Mouse (Mus musculus): ENCODE results near the gene Itpkc.
A peak's percentile ranks its signal among the peaks of the same experiment; 100 is the strongest.

Gene Itpkc

GRCm38 (mm10) chr7:27189271-27189931 is 39.1 kb downstream of the Itpkc start:
- no peak for DNase-seq

- no peak for DNase-seq
These were observed 42.5 kb downstream of the Itpkc start for GRCm38 (mm10) chr7:27185986-27186385.

DNA sequence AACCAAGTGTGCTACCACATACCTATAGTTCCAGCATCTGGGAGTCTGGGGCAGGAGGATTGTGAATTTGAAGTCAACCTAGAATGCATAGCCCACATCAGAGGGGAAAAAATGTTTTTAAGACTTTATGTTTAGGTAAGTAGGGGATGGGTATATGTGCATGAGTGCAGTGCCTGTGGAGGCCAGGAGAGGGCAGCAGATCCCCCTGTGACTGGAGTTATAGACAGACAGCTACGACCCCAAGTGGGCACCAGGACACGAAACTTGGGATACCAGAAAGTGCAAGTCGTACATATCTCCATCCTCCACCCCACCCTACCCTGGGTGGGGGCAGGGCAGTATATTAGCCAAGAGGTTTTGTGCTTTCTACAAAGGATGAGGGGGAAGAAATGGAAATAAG is 43.5 kb downstream of the Itpkc start:
- peak; percentile 66 for DNase-seq

GRCm38 (mm10) chr7:27182498-27182897 is 46.0 kb downstream of the Itpkc start:
- no peak for DNase-seq

DNA sequence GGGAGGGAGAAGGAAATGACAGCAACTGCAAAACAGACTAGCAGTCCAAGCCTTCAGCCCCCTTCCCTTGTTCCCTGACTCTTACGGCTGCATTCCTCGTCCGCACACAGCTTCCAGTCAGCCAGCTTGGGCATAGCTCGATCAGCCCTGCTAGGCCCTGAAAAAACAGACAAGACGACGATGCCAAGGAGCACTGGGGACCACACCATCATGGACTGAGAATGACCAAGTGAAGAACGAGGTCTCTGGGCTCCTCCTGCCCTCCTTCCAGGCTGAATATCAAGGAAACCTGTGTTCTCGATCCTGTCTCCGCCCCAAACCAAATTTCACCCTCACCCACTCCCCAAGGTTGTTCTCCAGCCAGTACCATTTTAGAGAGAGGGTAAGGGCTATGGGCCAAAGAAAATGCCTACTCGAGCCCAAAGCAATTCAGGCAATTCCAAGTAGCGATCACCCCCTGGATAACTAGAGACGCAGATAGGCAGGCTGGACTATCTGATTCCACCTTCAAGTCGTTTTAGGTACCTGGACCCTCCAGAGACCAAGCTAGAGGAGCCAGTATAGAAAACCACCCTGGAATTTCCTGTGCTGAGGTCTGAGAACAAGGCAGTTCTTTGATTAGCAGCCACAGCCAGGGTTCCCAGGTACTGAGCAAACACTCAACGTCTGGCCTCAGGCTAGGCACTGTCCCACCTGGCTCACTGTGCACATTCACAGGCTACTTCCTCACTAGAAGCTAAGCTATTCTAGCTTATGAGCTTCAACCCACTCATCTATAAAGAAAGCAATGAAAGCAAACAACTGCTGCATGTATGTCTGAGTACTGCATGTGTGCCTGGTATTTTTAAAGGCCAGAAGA is 47.4 kb downstream of the Itpkc start, which contains the start of the genes Gm21983 and Mia:
TSS of gene Gm21983 (minus strand) at position 250 of the 859 bp plus-strand sequence.
TSS of gene Mia (minus strand) at position 321 of the 859 bp plus-strand sequence.
- no peak for DNase-seq

- no peak for DNase-seq
These were observed 48.4 kb downstream of the Itpkc start for GRCm38 (mm10) chr7:27180036-27180435.

DNA sequence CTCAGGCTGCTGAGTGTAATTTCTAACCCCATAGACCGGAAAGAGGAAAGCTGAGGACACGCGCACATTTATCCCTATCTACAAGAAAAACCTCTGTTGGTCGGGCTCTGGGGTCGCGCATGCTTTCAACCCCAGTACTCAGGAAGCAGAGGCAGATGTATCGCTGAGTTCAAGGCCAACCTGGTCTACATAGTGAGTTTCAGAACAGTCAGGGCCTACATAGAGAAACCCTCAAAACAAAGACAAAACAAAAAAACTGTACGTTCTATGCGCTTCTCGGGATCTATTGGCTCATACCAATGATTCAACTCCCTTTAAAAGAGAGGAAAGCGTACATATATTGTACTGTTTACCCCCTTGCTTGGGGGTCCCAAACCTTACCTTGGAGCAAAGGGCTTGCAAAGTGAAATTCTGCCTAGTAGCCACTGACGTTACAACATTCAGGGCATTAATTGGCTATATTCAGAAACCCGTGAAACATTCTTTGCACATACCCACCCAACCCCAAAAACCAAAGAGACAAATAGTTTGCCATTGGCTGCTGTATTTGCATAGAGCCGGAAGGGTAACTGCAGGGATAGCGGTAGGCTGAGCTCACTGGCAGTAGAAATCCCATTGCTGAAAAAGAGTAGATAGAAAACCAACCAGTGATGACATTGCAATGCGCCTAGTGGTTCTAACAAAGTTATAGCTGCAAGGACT is 49.1 kb downstream of the Itpkc start:
- DNase-seq: no peak

DNA sequence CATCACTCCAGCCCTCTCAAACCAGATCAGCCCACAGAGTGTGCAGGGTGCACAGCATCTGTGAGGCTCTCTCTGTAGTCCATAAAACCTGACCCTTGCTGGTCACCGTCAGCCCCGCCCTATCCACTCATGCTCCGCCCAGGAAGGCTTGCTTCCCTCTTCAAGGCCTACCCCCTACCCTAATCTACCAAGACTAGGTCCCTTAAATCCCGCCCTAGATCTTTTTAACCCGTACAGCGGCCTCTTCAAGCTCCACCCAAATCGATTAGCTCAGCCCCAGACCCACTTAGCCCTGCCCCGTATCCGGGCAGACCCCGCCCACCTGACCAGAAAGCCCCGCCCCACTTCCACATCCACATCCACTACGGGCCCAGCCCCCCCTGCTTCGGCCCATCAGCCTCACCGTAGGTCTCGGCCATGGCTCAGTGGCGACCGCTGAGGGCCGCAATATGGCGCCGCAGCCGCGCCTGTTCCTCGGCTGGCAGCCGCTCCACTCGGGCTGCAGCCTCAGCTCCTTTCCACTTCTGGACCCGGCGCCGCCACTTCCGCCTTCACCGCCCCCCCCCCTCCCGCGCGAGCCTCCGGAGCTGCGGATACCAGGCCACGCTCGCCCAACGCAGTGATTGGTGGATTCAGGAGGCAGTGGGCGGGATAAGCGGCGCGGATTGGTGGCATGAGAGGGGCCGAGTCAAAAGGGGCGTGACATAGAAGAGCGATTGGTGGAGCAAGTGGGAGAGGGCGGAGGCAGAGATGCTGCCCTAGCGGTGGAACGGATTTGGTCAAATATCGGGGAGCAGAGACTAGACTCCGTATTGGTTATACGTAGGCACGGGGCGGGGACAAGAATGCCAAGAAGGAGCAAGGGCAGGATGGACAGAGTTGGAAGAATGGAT is 49.9 kb downstream of the Itpkc start, which contains the start of gene Rab4b:
TSS of gene Rab4b (minus strand) at position 573 of the 893 bp plus-strand sequence.
- peak; percentile 99 for DNase-seq

DNA sequence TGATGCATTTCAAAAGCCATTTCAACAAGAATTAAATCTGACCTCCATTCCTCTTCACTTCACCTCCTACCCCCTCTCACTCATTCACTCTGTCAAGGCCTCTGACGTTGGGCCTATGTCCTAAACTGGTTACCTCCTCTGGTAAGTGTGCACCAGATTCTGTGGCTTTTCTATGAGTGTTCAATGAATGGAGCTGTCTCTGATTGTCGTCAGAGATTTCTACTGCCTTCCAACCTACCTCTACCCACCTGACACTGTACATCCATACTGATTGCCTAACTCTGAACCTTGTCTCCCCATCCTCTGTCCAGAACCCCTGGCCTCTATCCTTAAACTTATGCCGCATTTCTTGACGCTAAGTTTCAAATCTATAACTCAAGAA is 50.5 kb downstream of the Itpkc start:
- DNase-seq: no peak

DNA sequence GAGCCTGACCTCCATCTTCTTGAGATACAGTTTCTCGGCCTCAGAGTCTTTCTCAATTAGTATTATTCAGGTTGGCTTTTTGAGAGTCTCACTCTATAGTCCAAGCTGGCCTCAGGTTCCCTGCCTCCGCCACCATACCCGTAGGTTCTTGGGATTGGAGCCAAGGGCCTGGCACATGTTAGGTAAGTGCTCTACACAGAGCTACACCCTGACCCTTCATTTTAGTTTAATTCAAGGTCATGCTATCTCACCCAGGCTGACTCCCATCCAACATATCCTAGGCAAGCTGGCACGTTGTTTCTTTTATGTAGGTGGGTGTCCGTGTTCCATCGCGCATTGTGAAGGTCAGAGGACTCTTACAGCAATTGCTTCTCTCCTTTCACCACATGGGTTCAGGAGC is 53.6 kb downstream of the Itpkc start:
- no peak for DNase-seq

GRCm38 (mm10) chr7:27174496-27174895 is 54.0 kb downstream of the Itpkc start:
- no peak for DNase-seq

DNA sequence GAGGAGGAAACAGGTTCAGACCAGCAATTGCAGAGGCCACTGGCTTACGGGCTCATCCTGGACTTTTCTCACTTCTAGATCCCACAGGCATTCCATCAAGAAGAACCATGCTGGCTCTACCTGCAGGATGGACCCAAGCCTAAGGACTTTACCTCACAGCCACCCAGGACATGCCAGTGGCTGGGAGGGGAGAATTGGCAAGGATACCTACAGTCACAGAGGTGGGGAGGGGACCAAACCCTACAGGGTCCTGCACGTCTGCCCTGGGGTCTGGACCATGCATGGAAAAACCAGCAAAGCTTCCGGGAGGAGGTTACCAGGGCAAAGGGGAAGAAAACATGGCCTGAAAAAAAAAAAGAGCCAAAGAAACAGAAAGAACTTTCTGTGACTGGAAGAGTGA is 57.5 kb downstream of the Itpkc start:
- no peak for DNase-seq

- DNase-seq: no peak
These were observed 60.1 kb downstream of the Itpkc start for GRCm38 (mm10) chr7:27168371-27168770.

GRCm38 (mm10) chr7:27167475-27168094 is 60.9 kb downstream of the Itpkc start:
- no peak for DNase-seq

GRCm38 (mm10) chr7:27166614-27167474 is 61.6 kb downstream of the Itpkc start, which contains the start of gene Egln2:
Gene Egln2, minus strand, starts transcription at chr7:27166802.
- DNase-seq: peak; percentile 99

DNA sequence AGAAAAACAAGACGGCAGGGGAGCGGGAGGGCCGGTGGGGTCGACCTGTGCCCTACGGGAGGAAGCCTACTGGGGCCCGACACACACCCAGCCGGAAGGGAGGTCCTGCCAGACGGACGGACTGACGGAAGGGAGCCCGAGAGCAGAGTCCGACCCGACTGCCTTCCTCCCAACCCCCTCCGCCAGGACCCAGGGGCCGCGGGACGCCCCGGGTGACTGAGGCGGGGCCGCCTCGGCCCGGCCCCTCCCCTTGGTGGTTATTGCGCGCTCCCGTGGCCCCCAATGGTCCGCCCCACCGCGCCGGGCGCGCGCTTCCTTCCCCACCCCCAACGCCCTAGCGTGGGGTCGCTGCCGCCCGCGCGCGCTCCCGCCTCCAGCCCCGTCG is 62.2 kb downstream of the Itpkc start:
- peak; percentile 89 for DNase-seq

GRCm38 (mm10) chr7:27165696-27166095 is 62.8 kb downstream of the Itpkc start:
- DNase-seq: no peak

DNA sequence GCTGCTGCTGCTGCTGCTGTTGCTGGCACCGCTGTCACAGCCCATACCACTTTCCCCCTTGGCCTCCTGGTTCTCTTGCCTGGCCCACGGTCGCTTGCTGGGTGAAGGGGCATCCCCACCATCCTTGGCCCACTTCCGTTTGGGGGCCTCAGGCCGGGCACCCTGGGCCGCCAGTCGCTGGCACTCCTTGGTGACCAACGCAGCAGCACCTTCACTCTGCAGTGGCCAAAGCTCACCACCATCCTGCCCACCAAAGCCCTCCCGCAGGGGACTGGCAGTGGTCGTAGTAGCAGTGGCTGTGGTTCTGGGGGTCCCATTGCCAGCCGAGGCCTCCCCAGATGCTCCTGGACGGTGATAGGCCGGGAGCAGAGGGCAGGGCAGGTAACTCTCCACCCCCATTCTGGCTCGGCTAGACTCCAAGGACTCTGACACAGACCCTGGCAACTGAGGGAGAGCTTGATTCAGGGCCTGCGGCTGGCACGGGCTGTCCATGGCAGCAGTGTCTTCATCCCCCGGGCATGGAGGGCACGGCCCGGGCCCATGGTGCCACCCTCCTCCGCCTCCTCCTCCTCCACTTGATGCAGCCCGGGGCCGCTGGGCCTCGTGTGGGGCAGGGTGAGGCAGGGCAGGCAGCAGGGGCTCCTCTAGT is 63.3 kb downstream of the Itpkc start:
- no peak for DNase-seq

GRCm38 (mm10) chr7:27164112-27164947 is 64.1 kb downstream of the Itpkc start:
- no peak for DNase-seq

Measured in liver (tissue).